Comparison of ENCODE assay signal across 24 mouse cellular contexts in the genomic region with DNA sequence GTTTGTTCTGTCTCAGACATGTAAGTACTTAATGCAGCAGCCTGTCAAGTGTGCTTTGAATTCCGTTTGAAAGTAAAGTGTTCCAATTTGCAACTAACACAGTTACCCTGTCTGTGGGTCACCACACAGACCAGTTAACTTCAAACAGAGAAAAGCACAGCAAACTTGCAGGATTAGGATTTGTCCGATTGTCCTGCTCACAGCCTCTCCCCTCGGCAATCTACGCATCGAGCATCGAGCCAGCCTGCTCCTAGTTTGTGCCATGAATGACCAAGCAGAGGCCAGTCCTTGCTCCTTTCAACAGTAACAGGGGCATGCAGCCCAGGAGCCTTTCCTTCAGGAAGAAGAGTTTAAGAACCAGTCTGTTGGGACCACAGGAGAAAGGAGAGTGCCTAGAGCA. TPM values are rescaled to one million over a fixed set of nuclear protein-coding genes. Genes with fewer than 3 reads are reported as not detected.
"Had no signal": no experiment of that assay in that cellular context is flagged by ENCODE, and none has a peak within 500 bp of the region (broad histone marks: within the 10 kb centered on the region; RNA-seq: fewer than 3 reads in every experiment).

No protein-coding gene starts in this region.

- H3K36me3 ChIP-seq: limb, embryonic 13.5 days; liver, embryonic 13.5 days; midbrain, embryonic 12.5 days; neural tube, embryonic 13.5 days; stomach, embryonic 15.5 days had no signal

- H3K4me3 ChIP-seq: limb, embryonic 13.5 days; liver, embryonic 13.5 days; midbrain, embryonic 12.5 days; myocyte; neural tube, embryonic 13.5 days; stomach, embryonic 15.5 days had no signal

- DNase-seq: kidney, adult 18-20 months; kidney, adult 9 months; kidney, postnatal 14 days; kidney, postnatal 4 days; left cerebral cortex, postnatal 4 days; liver; liver, embryonic 13.5 days; lung, embryonic 14.5 days; lung, postnatal 10 days; lung, postnatal 4 days; right cerebral cortex, postnatal 25 days; spleen, adult 18-20 months; thymus, postnatal 25 days had no signal

- H3K9me3 ChIP-seq: limb, embryonic 13.5 days; liver, embryonic 13.5 days; midbrain, embryonic 12.5 days; neural tube, embryonic 13.5 days; stomach, embryonic 15.5 days had no signal

- H3K9ac ChIP-seq: limb, embryonic 13.5 days; liver, embryonic 13.5 days; lung, embryonic 14.5 days; midbrain, embryonic 12.5 days; neural tube, embryonic 13.5 days; stomach, embryonic 15.5 days had no signal

- H3K4me2 ChIP-seq: limb, embryonic 13.5 days; liver, embryonic 13.5 days; lung, embryonic 14.5 days; midbrain, embryonic 12.5 days; neural tube, embryonic 13.5 days; stomach, embryonic 15.5 days had no signal

- ATAC-seq: midbrain, embryonic 16.5 days had no signal

- H3K27ac ChIP-seq: limb, embryonic 13.5 days; liver, embryonic 13.5 days; midbrain, embryonic 12.5 days; neural tube, embryonic 13.5 days; stomach, embryonic 15.5 days had no signal

RNA-seq across cellular contexts. Expression of a gene that starts 15.0 kb away (rescaled TPM):
- total RNA-seq: megakaryocyte progenitor cell, adult 5-6 weeks; megakaryocyte-erythroid progenitor cell, adult 5-6 weeks; monocyte, adult 5-6 weeks; neutrophil, adult 5-6 weeks had no signal
- polyA plus RNA-seq: liver, embryonic 13.5 days; liver, embryonic 16.5 days; lung, embryonic 14.5 days; stomach, embryonic 15.5 days had no signal
